Mouse (Mus musculus): ENCODE results near the gene Gm43191.
A peak's percentile ranks its signal among the peaks of the same experiment; 100 is the strongest.
"Not testable (repeated sequence)": the region's sequence is repeated elsewhere in the genome, so short reads cannot be mapped to it uniquely, and the experiment has no call there.

The Gm43191 gene

DNA sequence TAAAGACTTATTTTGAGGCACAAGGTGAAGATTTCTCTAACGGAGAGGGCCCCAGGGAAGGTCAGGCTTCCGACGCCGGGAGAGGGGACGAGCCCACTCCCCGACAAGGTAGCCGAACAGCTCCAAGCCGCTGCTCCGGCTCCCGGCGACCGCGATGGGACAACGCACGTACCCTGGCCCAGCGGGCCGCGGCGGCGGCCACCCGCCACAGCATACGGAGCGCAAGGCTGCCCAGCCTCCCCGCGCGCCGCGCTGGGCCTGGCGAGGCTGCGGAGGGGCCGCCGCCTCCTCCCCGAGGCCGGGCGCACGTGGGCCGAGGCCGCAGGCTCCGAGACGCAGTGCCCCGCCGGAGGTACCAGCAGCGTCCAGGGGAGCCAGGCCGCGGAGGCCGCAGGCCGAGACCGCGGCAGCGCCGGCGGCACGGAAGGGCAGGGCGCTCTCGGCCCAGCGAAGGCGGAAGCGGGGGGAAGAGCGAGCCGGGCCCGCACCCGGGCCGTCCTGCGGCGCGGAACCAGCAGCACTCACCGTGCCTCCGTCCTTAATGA is 19.1 kb downstream of the Gm43191 start:
- DNase-seq (ENCODE audit: low spot score), result peak; percentile 42

DNA sequence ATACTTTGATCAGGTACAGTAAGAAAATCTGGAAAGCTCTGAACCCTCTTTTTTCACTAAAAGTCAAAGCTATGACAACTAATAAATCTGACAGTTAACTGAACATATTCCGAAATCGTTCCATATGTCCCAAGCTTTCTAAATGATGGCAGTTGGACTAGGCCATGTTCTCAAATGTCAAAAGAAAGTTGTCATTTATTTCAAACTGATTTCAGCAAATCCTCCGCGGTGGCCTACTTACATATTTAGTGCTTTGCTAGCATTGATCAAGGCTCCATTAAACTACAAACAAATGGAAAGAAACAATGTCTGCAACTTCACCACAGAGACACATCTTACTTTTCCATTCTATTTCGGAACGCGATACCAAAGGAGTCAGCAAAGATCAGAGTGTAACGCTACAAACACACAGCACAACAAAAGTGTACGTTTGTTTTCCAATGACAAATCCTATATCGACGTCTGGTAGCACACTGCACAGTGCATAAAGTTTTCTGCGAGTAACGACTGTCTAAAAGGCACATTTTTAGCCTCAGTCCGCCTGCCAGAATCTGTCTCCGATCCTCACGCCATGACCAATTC is 19.7 kb downstream of the Gm43191 start:
- no peak for DNase-seq (ENCODE audit: low spot score)

DNA sequence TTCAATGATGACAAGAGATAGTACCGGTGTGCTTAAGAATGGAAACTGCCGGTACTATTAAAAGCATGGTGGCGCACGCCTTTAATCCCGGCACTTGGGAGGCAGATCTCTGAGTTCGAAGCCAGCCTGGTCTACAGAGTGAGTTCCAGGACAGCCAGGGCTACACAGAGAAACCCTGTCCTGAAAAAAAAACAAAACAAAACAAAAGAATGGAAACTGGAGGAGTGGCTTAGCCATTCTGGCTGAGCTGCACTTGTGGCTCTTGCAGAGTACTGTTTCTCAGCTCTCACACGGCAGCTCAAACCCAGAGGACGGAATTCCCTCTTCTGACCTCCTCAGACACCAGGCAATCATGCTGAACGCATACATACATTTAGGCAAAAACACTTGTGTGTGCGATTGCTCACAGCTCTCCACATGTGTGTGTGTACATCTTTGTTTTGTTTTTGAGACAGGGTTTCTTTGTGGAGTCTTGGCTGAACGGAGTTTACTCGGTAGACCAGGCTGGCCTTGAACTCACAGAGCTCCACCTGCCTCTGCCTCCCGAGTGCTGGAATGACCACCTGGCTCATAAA is 21.1 kb downstream of the Gm43191 start:
- DNase-seq (ENCODE audit: low spot score), result no peak

DNA sequence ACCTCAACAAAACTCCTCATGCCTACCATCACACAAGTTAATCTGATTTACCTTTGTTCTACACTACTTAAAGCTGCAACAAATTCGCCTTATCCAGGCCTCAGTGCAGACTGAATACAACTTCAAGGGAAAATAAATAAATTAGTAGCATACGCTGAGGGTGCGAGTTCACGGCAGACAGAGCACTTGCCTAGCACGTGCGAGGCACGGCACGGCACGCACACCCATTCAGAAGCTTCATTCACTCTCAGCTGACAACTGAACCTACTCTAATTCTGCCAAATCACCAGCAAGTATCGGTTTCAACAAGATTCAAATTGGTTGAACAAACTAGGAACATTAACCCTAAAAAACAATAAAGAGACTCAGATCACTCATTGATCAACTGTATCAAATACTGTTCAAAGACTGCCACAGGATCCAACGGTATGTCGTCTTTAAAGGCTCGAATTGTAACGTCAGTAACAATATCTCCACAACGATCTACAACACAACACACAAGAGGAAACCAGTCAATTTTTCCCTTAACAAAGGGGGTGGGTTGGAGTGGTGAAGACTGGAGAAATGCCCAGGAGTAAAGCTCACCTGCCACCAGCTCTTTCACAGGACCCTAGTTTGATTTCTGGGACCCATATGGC is 22.0 kb downstream of the Gm43191 start:
- DNase-seq (ENCODE audit: low spot score), result no peak

DNA sequence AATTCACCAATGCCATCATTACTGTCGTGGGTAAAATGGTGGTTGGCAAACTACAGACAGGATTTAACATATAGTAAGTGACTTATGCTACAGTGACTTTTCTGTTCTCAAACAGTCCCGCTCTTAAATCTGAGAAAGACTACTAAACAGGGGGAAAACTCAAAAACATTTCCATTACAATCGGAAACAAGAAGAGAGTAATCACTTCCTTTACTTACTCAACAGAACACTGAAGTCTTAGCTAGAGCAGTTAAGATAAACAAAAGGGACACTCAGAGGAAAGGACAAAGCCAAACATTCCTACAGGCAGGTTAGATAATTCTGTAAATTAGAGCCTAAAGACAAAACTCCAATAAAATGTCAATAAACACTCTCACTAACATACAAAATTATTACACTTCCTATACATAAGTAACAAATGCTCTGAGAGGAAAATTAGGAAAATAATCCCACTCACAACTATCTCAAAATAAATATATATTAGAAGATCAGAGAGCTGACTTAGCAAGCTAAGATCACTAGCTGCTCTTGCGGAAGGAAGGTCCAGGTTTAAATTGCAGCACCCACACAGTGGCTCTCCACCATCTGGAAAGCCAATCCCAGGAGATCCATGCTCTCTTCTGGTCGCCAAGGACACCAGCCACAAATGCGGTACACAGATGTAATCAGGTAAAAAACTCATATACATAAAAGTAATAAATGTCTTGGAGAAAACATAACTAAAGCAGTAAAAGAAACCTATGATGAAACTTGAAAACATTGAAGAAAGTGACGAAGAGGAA is 24.7 kb downstream of the Gm43191 start:
- no peak for DNase-seq (ENCODE audit: low spot score)

DNA sequence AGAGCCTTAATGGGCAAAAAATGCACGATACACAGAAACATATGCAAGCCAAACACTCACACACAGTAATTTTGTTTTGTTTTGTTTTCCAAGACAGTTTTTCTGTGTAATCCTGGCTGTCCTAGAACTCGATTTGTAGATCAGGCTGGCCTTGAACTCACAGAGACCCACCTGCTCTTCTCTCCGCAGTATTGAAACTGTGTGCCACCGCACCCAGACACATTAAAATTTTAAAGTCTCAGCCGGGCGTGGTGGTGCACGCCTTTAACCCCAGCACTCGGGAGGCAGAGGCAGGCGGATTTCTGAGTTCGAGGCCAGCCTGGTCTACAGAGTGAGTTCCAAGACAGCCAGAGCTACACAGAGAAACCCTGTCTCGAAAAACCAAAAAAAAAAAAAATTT is 27.0 kb downstream of the Gm43191 start:
- not testable (repeated sequence) for DNase-seq (ENCODE audit: low spot score)

DNA sequence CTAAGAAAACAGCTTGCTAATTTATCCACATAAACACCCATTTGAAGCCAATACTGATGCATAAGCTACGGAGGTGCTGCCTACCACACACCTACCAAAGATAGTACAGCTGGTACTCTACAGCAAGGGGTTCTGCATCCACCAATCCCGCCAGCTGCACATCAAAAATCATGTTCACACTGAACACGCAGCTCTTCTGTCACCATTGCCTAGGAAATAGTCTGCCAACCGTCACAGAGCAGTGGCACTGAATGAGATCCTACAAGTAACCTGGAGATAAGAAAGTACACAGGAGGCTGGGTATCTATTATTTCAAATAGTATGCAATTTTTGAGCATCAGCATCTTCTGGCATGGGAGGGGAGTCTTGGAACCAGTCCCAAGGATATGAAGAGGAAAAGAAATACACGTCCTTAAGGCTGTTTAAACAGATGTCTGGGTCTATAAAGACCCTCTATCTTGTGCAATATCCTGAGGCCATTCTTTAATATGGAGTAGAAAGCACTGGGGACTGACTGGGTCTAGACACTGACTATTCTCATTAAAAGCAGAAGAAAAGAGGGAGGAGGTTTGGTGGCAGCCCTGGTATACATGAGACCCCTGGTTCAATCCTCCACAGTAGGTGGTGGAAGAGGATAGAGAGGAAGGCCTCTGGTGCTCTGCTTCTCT is 27.6 kb downstream of the Gm43191 start:
- DNase-seq (ENCODE audit: low spot score), result no peak

DNA sequence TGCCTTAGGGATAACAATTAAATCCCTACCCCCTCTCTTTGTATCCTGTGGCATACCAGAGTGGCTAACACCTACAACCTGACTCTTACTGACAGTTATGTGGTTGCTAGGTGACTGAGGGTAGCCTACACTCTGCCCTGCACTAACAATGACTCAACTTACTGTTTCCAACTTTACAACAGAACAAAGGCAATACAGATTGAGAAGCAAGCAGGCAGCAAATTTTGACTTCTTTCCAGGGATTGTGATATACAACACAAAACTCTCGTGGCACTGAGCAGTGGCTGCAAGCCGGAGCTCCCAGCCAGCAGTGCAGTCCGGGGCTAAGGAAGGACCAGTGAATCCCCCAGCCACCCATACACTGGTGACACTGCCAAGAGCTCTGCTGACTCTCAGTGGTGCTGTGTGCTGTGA is 29.0 kb downstream of the Gm43191 start:
- no peak for DNase-seq (ENCODE audit: low spot score)

DNA sequence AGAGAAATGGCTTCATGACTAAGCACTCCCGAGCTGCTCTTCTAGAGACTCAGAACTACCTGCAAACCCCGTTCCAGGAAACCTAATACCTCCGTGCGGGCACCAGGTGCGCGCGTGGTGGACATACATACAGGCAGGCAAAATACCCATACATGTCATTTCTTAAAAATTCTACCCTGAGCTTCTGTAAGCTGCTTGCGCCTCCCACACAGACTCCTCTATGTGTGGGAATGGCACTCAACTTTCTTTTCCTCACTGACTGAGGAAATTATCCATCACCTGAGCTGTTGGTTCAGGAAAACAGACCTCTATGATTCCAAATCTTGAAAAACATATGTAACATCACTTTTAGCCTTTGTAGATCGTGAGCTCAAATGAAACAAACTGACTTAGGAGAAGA is 30.4 kb downstream of the Gm43191 start:
- no peak for DNase-seq (ENCODE audit: low spot score)

DNA sequence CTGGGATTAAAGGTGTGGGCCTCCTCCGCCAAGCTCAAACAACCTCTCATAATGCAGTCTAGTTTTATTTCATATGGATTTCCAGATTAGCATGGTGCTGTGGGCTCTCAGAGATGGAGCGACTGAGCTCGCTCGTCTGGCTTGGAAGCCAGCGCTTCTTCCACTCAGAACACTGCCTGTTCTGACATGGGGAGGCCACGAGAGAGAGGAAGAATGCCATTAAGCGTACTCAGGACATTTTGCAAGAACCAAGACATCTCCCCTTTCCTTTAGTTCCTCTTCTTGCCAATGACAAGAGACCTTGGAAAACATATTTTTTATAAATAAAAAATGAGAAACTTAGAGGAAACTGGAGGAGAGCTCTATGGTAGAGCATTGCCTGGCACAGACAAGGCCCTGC is 32.3 kb downstream of the Gm43191 start:
- no peak for DNase-seq (ENCODE audit: low spot score)

DNA sequence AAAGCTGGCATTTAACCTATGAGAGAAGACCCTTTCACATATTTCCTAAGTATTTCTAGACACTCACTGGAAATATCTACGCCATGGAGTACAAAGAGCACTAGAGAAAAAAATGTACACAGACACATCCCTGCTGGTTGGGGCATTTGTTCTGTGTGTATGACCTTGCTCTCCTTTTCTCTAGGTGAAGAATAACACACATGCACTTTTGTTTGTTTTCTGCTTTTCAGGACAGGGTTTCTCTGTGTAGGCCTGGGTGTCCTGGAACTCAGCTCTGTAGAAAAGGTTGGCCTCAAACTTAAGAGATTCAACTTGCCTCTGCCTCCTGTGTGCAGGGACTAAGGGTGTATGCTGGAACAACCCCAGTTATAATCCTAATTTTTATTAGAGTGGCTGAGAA is 34.7 kb downstream of the Gm43191 start:
- no peak for DNase-seq (ENCODE audit: low spot score)

DNA sequence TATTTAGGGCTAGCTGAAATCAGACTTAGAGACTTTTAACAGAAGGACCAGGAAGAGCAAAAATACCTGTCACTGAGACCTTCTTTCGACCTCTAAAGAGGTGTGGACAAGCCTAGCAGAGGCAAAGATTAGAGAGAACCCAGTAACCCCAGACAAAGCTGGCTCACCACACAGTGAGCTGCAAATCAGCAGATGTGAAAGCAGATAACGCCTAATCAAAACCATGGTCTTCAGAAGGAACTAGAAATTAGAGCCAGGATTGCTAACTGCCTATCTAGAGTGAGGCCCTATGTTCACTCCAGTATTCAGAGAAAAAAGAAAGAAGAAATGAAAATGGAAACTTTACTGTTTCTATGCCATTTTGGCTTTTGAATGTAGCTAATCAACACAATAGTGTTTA is 38.7 kb downstream of the Gm43191 start:
- DNase-seq (ENCODE audit: low spot score), result no peak

DNA sequence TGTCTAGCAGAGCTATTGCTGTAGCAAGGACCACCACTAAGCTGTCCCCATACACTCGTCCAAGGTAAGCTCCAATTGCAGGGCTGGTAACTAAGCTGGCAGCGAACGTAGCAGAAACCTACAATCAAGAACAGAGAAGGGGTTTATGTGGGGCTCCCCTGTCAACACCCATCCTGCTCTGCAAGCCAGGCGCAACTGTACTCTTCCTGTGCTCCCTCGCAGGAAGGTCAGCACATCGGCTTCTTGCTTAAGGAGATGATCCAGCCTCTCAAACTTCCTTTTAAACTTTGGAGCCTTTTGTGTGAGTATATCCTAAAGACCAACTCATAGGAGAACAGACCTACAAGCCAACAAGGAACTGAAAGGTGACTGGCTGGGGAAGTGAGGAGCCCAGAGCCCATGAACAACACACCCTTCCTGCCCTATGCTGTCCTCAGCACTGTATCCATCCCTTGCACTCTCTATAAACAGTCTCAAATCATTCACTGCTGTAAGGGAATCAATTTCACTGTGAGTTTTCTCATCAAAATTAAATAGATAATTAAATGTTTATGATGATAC is 39.2 kb downstream of the Gm43191 start:
- no peak for DNase-seq (ENCODE audit: low spot score)

DNA sequence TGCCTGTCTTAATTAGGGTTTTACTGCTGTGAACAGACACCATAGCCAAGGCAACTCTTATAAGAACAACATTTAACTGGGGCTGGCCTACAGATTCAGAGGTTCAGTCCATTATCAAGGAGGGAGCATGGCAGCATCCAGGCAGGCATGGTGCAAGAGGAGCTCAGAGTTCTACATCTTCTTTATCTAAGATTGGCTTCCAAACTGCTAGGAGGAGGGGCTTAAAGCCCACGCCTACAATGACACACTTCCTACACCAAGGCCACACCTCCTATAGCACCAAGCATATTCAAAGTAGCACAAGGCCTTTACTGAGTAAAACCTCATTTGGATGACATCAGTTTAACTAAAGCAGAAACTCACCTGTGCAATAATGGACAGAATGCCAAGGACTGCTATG is 41.0 kb downstream of the Gm43191 start:
- no peak for DNase-seq (ENCODE audit: low spot score)

DNA sequence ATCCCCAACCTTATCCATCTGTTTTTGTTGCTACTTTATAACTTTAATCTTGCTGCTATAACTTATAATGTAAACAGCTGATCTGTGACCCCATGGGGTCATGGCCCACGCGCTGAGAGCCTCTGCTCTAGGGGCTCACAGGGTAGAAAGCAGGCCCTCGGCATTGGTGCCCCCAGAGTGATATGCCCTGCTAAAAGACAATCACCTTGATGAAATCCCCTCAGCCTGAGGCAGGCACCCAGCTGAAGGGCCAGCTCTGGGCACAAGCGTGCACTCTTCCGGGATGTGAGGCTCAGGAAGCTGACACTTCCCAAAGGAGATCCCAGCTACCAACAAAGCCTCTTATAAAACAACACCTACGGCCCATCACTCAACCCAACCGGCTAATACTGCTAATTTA is 42.5 kb downstream of the Gm43191 start:
- no peak for DNase-seq (ENCODE audit: low spot score)

DNA sequence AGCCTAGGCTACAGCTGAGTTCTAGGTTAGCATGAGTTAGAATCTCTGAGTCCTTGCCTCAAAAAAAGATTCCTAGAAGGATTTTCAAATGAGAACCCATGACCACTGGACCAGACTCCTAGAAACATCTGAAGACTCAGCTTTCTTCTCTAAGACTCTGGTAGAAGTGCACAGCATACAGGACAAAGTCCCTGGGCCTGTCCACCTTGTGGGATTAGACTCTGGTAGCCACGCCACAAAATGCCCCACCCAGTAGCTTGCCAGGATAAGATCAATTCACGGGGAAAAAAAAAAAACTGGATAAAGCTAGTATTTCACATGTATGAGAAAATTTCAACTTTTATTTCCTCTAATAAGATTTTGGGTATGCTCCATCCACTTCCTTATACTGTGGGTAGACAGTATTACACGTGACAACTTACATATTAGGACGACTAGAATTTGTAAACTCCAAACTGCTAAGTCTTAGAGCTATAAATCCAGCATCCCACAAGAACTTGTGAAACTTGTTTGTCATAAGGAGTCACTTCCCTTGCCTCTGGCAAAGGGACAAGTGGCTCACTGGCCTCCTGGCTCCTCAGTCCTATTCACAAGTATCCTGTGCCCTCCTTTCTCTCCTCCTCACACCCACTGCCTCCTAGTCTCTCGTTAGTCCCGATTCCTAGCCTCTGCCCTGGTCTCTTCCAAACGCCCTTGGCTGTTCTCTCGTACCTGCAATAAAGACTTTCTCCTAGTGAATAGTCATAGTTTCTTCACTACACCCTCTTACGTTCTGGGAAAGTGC is 43.2 kb downstream of the Gm43191 start:
- DNase-seq (ENCODE audit: low spot score), result no peak

DNA sequence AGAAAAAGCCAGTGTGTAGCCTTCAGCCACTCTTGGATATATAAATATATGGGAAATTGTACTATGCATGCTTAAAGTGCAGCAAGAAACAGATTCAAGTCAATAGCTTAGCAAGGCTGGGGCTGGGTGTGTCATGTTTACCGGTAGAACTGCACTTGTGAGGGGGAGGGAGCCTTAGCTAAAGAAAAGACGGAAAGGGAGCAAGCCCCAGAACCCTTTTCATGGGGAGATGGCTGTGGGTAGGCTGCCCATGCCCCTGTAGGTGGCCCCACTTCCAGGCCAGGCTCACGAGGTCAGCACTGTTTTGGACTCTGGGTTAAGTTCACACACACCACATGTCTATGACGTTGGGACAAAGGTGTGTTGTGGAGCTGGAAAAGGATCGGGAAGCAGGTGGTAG is 45.3 kb downstream of the Gm43191 start:
- DNase-seq (ENCODE audit: low spot score), result no peak

DNA sequence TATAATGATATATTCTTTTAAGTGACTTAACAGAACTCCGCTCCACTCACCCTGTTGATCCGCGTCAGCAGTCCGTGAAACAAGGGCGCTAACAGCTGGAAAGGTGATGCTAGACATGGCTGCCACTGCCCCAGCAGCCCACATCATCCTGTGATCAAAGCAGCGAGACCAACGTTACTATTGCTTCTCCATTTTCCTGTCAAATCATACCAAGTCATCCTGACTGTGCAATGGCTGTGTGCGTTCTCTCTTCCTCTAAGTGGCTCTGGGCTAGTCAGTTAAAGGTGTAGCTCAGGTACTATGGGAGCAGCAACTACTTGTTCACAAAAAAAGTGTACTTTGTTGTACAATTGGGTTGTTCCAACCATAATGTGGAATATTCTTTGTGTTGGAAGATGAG is 46.2 kb downstream of the Gm43191 start:
- no peak for DNase-seq (ENCODE audit: low spot score)

DNA sequence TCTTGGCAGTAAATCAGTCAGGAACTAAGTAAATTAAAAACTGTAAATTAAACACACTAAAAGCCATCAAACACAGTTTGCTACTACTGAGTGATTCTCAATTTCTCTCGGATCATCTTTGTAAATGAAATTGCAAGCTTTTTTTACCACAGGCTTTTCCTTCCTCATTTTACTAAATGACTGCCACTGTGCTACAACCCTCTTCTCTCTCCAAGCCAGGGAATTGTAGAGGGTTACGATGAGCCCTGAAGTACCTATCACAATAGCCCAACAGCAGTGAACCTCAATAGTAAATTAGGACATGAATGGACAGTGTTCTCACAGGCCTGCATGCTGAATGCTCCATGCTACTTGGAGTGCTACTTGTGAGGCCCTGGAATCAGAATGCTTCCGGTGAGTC is 47.0 kb downstream of the Gm43191 start:
- no peak for DNase-seq (ENCODE audit: low spot score)

DNA sequence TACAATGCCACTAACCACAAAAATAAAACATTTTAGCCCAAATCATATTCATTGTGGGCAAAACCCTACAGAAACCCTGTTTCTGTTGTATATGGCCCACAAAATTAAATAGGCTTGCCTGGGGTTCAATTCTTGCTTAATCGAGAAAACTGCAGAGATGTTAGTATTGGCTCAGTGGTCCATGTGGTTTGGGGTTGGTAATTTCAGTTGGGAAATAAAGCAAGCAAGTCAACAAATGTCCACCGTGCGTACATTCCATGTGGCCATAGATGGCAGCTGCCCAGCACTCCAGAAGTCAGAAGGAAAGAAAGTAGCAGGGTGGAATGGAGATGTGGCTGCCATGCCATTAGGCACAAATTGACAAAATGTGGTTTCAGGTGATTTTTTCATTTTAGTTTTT is 48.1 kb downstream of the Gm43191 start:
- DNase-seq (ENCODE audit: low spot score), result no peak

DNA sequence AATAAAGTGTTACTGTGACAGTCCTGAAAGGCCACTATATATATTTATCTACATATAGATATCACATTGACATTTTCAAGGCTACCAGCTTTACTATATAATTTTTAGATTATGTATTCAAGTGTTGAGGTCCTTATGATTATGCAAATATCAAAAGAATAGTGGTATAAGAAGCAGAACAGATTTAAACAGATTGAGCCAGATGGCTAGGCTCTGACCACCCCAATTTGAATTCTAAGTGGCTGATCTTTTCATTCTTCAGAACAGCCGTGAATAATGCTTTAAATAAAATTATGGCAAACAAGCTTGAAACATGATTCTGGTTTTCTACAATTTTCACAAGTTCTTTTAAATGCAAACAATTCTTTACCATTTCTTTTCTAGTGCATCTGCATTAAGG is 49.6 kb downstream of the Gm43191 start:
- DNase-seq (ENCODE audit: low spot score), result no peak

All from ovary, postnatal 10 days (tissue).